Mouse (Mus musculus) heart, adult 2 months (tissue): ENCODE measurements at regions not wholly inside any gene's neighbourhood (a gene's known extent, or its start where the extent isn't known, plus 50 kb on each side); places are given as distances from the start of the nearest gene placed in this dataset.
A peak's percentile ranks its signal among the peaks of the same experiment; 100 is the strongest.

ENCODE experiments used
- DNase-seq, 2 experiments: peaks; one replicate each; pipeline ENCODE4 v3.0.0; 2021
- H3K27ac ChIP-seq: fragments of 200-600 bp; 2 replicates; pipeline ENCODE4 v1.8.1; 2022
- H3K27me3 ChIP-seq: fragments of 200-500 bp; 2 replicates; pipeline ENCODE4 v1.6.1; 2012; ENCODE audit warnings: mild to moderate bottlenecking, low read length, inconsistent platforms, mixed read lengths; ENCODE audit not compliant: control insufficient read depth, insufficient read depth
- H3K36me3 ChIP-seq: fragments of 200-500 bp; 2 replicates; pipeline ENCODE4 v1.6.1; 2012; ENCODE audit warnings: low read length, inconsistent platforms; ENCODE audit not compliant: control insufficient read depth, insufficient read depth
- H3K4me1 ChIP-seq: fragments of 200-500 bp; 2 replicates; pipeline ENCODE4 v1.6.1; 2011; ENCODE audit warnings: low read length; ENCODE audit not compliant: control insufficient read depth, insufficient read depth
- H3K4me3 ChIP-seq: fragments of 200-600 bp; 2 replicates; pipeline ENCODE4 v1.8.1; 2022
- H3K79me2 ChIP-seq: fragments of 200-500 bp; replicated peaks from 2 replicates; pipeline ENCODE4 v1.6.1; 2012; ENCODE audit warnings: mild to moderate bottlenecking, inconsistent platforms, low read length, moderate library complexity, mixed read lengths; ENCODE audit not compliant: control insufficient read depth, insufficient read depth
- H3K9ac ChIP-seq: fragments of 200-500 bp; 2 replicates; pipeline ENCODE4 v1.6.1; 2012; ENCODE audit warnings: low read depth, mild to moderate bottlenecking, control low read depth, inconsistent platforms, low read length, mixed read lengths
- CTCF ChIP-seq: fragments of 200-600 bp; IDR thresholded peaks from 2 replicates; pipeline ENCODE4 v1.8.1; 2022; ENCODE audit warnings: antibody characterized with exemption, mild to moderate bottlenecking, moderate library complexity
- EP300 ChIP-seq: fragments of 200-500 bp; IDR thresholded peaks from 2 replicates; pipeline ENCODE4 v1.6.1; 2011; ENCODE audit warnings: low read depth, low read length, control low read depth; ENCODE audit not compliant: insufficient read depth
- POLR2A ChIP-seq: fragments of 200-500 bp; IDR thresholded peaks from 2 replicates; pipeline ENCODE4 v1.6.1; 2011; ENCODE audit warnings: mild to moderate bottlenecking, low read depth, low read length, control low read depth; ENCODE audit not compliant: insufficient read depth
- WGBS: fragments of 180-500 bp; shearing (Covaris S2); methylation state at CpG from one replicate; pipeline ENCODE4 v1.1.7; 2018; 5-methylcytosine and 5-hydroxymethylcytosine counted together
- intact Hi-C: fragments of 180-260 bp; cut with DNase I; formaldehyde crosslinking; loops from one replicate; pipeline ENCODE4 v1.15.1; 2025

- H3K4me3 ChIP-seq, result no peak overlapping the region
- no peaks in the 10 kb centered on the region for H3K36me3 ChIP-seq
- intact Hi-C loops, result no loop called here
- TF ChIP-seq POLR2A, result no peak
- TF ChIP-seq CTCF, result no peak
- TF ChIP-seq EP300, result no peak
- 87% methylated on average over 7 of the region's 7 CpGs for WGBS
- H3K27me3 ChIP-seq, result no peaks in the 10 kb centered on the region
- no peaks in the 10 kb centered on the region for H3K4me1 ChIP-seq
- H3K27ac ChIP-seq, result no peak overlapping the region
- no peak for DNase-seq
- H3K79me2 ChIP-seq, result no peaks in the 10 kb centered on the region
- H3K9ac ChIP-seq, result no peak overlapping the region
These were observed 417.9 kb upstream of the Actbl2 start for GRCm38 (mm10) chr13:110836936-110837335.

- no peak for DNase-seq
- WGBS, result 82% methylated on average over 7 of the region's 7 CpGs
- intact Hi-C loops, result no loop called here
- H3K4me3 ChIP-seq, result no peak overlapping the region
- H3K4me1 ChIP-seq, result no peaks in the 10 kb centered on the region
- no peaks in the 10 kb centered on the region for H3K36me3 ChIP-seq
- H3K27ac ChIP-seq, result no peak overlapping the region
- H3K79me2 ChIP-seq, result no peaks in the 10 kb centered on the region
- TF ChIP-seq EP300 (no peak), POLR2A (no peak), CTCF (no peak)
- H3K27me3 ChIP-seq, result no peaks in the 10 kb centered on the region
- no peak overlapping the region for H3K9ac ChIP-seq
These were observed 412.9 kb upstream of the Actbl2 start for GRCm38 (mm10) chr13:110841949-110842348.

- Histone ChIP-seq H3K79me2 (no peaks in the 10 kb centered on the region), H3K9ac (no peak overlapping the region), H3K4me3 (no peak overlapping the region), H3K4me1 (no peaks in the 10 kb centered on the region), H3K27ac (no peak overlapping the region), H3K36me3 (no peaks in the 10 kb centered on the region), H3K27me3 (no peaks in the 10 kb centered on the region)
- TF ChIP-seq CTCF (no peak), EP300 (no peak), POLR2A (no peak)
- 63% methylated on average over 2 of the region's 2 CpGs for WGBS
- DNase-seq, result peak in 1 of 2 experiments; percentile 10
- intact Hi-C loops, result no loop called here
These were observed 409.1 kb upstream of the Actbl2 start for GRCm38 (mm10) chr13:110845695-110846094.

GRCm38 (mm10) chr13:110852996-110853727, 401.7 kb upstream of the Actbl2 start:
- H3K4me1 ChIP-seq, result peaks cover 2% of the 10 kb centered on the region; the same call in 1 of the 2 replicates
- intact Hi-C loops, result no loop called here
- no peak for TF ChIP-seq CTCF
- H3K27me3 ChIP-seq, result no peaks in the 10 kb centered on the region
- no peak overlapping the region for H3K9ac ChIP-seq
- no peaks in the 10 kb centered on the region for H3K79me2 ChIP-seq
- no peak for DNase-seq
- no peak overlapping the region for H3K4me3 ChIP-seq
- 88% methylated on average over 2 of the region's 2 CpGs for WGBS
- H3K36me3 ChIP-seq, result no peaks in the 10 kb centered on the region
- H3K27ac ChIP-seq, result no peak overlapping the region

- no peaks in the 10 kb centered on the region for H3K27me3 ChIP-seq
- TF ChIP-seq EP300, result no peak
- TF ChIP-seq POLR2A, result no peak
- TF ChIP-seq CTCF, result no peak
- no peak overlapping the region for H3K4me3 ChIP-seq
- intact Hi-C loops, result no loop called here
- no peak for DNase-seq
- peaks cover 2% of the 10 kb centered on the region; the same call in 1 of the 2 replicates for H3K4me1 ChIP-seq
- H3K9ac ChIP-seq, result no peak overlapping the region
- H3K79me2 ChIP-seq, result no peaks in the 10 kb centered on the region
- 29% methylated on average over 1 of the region's 1 CpGs for WGBS
- no peak overlapping the region for H3K27ac ChIP-seq
- no peaks in the 10 kb centered on the region for H3K36me3 ChIP-seq
These were observed 400.6 kb upstream of the Actbl2 start for GRCm38 (mm10) chr13:110854213-110854612.

- Histone ChIP-seq H3K27me3 (0 out of 2 replicates have a peak, but pooled peaks cover 1% of the 10 kb centered on the region), H3K79me2 (no peaks in the 10 kb centered on the region), H3K4me1 (no peaks in the 10 kb centered on the region), H3K36me3 (no peaks in the 10 kb centered on the region), H3K9ac (no peak overlapping the region), H3K27ac (no peak overlapping the region), H3K4me3 (no peak overlapping the region)
- WGBS, result 77% methylated on average over 4 of the region's 4 CpGs
- TF ChIP-seq EP300 (no peak), POLR2A (no peak), CTCF (no peak)
- intact Hi-C loops, result loop anchor here (2.0 to 5.0 kb wide), 2 partner anchors 101 to 471 kb away; partner anchors contain the start of gene Plk2
- DNase-seq, result no peak
These were observed 388.8 kb upstream of the Actbl2 start for GRCm38 (mm10) chr13:110865902-110866512.
